Mouse (Mus musculus): ENCODE data around the gene Eps8.

Eps8 gene

GRCm38 (mm10) chr6:137519529-137520342, 134.9 kb downstream of the Eps8 start:
- no peak for DNase-seq (ENCODE audit: low spot score)

- no peak for DNase-seq (ENCODE audit: low spot score)
Observed at GRCm38 (mm10) chr6:137514872-137515271, 139.8 kb downstream of the Eps8 start.

DNA sequence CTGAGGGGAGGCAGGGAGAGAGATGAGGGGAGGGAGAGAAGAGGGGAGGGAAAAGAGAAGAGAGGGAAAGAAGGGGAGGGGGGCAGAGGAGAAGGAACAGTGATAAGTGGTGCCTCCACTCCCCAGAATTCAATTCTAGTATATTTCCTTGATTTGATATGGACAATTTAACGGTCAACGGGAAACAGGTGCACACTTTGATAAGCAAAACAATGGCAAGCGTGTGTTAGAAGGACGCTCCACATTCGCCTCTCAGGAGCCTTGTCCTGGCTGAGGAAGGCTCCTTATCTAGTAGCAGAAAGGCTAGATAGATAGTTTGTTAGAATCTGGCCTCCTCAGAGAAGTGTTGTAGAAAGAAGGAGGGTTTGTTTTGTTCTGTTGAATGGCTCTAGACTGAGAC, 141.9 kb downstream of the Eps8 start:
- DNase-seq (ENCODE audit: low spot score): no peak

GRCm38 (mm10) chr6:137509341-137510045, 145.2 kb downstream of the Eps8 start:
- no peak for DNase-seq (ENCODE audit: low spot score)

- DNase-seq (ENCODE audit: low spot score): no peak
Observed at GRCm38 (mm10) chr6:137508936-137509335, 145.7 kb downstream of the Eps8 start.

DNA sequence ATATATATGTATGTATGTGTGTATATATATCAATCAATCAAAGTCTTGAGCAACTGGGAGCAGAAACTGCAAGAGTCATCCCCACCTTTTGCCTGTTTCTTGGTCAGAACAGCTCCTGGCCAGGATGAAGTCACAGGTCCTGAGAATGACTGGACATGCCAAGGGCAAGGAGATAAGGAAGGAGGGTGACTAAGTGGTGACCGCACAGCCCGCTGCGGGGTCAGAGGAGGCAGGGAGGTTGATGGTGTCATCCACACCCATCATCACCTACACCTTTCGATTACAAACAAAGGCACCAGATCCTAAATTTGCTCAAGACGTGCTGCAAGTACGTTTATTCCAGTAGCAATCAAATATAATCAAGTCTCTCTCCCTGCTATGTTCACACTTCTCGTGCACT, 148.1 kb downstream of the Eps8 start:
- DNase-seq (ENCODE audit: low spot score): no peak

GRCm38 (mm10) chr6:137505555-137506227, 149.0 kb downstream of the Eps8 start:
- DNase-seq (ENCODE audit: low spot score): no peak

GRCm38 (mm10) chr6:137504052-137504451, 150.6 kb downstream of the Eps8 start:
- no peak for DNase-seq (ENCODE audit: low spot score)

DNA sequence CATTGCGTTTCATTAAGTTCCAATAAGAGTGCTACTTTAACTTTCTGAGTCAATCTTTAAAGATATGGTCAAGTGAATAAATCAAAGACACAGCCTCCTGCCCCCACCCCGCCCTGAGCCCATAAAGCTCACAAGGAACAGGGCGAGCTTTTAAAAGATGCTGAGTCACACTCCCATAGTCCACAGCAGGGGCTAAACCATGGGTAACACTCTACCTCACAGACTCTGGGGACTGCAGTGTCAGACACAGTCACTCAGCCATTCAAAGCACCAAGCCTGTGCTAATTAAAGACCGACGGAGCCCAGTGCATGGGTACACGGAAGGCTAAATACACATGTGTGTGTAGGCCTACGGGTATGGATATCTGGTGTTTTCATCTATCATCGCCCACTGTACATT, 151.2 kb downstream of the Eps8 start:
- DNase-seq (ENCODE audit: low spot score): no peak

GRCm38 (mm10) chr6:137503009-137503408, 151.7 kb downstream of the Eps8 start:
- no peak for DNase-seq (ENCODE audit: low spot score)

- DNase-seq (ENCODE audit: low spot score): no peak
Observed at GRCm38 (mm10) chr6:137498781-137499180, 155.9 kb downstream of the Eps8 start.

GRCm38 (mm10) chr6:137497208-137497835, 157.4 kb downstream of the Eps8 start:
- no peak for DNase-seq (ENCODE audit: low spot score)

GRCm38 (mm10) chr6:137496562-137496961, 158.1 kb downstream of the Eps8 start:
- no peak for DNase-seq (ENCODE audit: low spot score)

- no peak for DNase-seq (ENCODE audit: low spot score)
Observed at GRCm38 (mm10) chr6:137495233-137495632, 159.4 kb downstream of the Eps8 start.

- no peak for DNase-seq (ENCODE audit: low spot score)
Observed at GRCm38 (mm10) chr6:137494801-137495200, 159.9 kb downstream of the Eps8 start.

- no peak for DNase-seq (ENCODE audit: low spot score)
Observed at GRCm38 (mm10) chr6:137494136-137494475, 160.6 kb downstream of the Eps8 start.

DNA sequence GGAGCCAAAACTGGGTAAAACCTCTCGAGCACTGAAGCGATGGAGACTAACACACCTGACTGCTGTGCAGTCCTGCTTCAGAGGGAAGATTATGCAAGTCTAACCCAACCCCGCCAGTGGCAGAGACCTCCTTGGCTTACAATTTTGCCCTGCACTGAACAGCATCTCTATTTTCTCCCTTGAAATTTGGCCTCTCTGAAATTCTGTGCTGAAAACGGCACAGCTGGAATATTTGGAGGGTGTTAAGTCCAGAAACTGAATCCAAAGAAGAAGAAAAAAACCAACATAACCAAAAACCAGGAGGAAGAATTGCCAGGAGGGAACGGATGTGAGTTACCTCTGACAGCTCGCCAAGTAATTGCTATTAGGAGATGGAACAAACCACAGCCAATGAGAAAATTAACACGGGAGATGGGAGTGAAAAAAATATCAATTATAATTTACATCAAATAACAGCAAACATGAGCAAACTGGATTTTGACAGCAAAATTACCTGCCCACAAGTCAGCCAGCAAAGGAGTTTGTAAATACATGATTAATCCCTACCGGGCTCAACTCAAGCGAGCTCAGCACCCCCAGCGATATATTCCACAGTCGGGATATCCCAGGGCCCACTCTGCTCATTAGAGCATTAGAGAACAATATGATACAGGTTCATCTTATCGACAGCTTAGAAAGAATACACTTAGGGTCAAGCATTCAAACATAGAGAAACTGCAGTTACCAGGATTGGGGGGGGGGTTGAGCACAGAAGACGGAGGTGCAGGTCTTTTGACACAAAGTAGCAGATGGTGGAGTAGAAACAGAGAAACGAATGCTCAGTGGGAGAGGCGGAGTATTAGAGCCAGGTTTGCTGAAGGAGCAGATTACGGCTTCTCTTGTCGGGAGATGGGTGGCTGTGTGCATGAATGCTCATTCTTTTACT, 161.2 kb downstream of the Eps8 start:
- no peak for DNase-seq (ENCODE audit: low spot score)

GRCm38 (mm10) chr6:137492582-137492981, 162.1 kb downstream of the Eps8 start:
- no peak for DNase-seq (ENCODE audit: low spot score)

- DNase-seq (ENCODE audit: low spot score): no peak
Observed at GRCm38 (mm10) chr6:137491659-137492058, 163.0 kb downstream of the Eps8 start.

DNA sequence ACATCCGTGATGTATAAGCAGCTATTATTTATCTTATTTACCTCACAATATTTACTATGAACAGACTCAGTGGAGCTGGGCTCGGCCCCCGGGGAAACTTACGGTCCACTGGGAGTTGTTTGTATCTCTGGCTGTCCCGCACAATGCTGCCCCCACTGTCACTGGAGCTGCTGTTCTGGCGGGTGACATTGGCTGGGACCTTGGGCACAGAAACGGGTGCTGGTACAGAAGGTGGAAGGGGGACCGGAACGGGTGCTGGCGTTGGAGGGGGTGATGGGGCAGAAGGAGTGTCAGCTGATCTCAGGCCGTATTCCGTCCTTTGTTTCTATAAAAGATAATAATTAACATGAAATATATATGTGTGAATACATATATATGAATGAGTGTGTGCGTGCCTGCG, 164.6 kb downstream of the Eps8 start:
- DNase-seq (ENCODE audit: low spot score): no peak

- DNase-seq (ENCODE audit: low spot score): no peak
Observed at GRCm38 (mm10) chr6:137487443-137487842, 167.2 kb downstream of the Eps8 start.
